14 mouse cellular contexts compared by ENCODE assay signal in the genomic region with DNA sequence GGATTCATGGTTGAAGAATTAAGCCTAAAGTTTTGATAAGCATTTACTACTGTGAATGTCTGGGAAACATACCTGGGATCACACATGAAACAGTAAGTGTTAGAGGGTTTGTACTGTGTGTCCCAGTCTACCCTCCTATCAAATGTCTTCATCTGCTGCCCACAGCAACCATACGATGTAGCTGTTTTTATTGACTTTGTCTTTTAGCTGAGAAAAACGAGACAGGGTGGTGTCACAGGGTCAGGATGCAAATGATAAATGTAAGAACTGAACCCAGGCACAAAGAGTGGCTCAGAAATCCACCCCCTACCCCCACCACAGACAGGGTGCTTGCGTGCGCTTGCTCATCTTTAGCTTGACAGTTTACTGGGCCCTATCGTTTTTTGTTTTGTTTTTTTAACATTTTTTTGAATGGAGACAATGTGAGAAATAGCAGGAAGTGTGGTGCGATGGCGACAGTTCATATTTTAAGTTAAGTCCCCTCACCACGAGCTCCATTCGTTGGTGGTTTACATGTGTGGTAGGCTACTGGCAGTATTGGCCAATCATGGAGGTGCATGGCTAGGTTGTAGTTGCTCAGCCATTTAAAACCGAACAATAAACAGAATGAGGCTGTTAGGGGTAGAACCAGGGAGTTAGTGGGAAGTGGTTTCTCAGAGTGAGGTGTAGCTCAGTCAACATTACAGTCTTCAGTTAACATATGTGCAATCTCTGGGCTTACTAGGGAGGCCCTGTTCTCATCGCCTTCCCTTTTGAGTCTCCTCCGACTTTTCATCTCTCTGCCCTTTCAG.
DNase-seq lines count a peak whose midpoint lies in the region; ATAC-seq and TF ChIP-seq lines count a peak whose summit lies in the region.
"Had no signal": no experiment of that assay in that cellular context is flagged by ENCODE, and none has a peak within 500 bp of the region (broad histone marks: within the 10 kb centered on the region; RNA-seq: fewer than 3 reads in every experiment).

No protein-coding gene starts in this region.

- intact Hi-C loops in gastrocnemius, postnatal 36 days (cut with DNase I) = no loop called here

- peak overlapping the region; percentile 39 for H3K4me2 ChIP-seq in liver, embryonic 14.5 days (ENCODE audit: low read depth)
- no peak overlapping the region for H3K4me2 ChIP-seq in neural tube, embryonic 15.5 days
- H3K4me2 ChIP-seq: lung, embryonic 15.5 days; midbrain, embryonic 11.5 days; stomach, embryonic 15.5 days had no signal

- H3K36me3 ChIP-seq in MEL (ENCODE audit: control insufficient read depth in 1 of 2, insufficient read depth in 2 of 2, low read length in 2 of 2) = peaks cover 7 to 81% of the 10 kb centered on the region in 2 experiments
- H3K36me3 ChIP-seq in liver, embryonic 14.5 days (replicated peaks; ENCODE audit: control insufficient read depth, insufficient read depth, low read depth) = no peaks in the 10 kb centered on the region
- H3K36me3 ChIP-seq in neural tube, embryonic 15.5 days = no peaks in the 10 kb centered on the region
- H3K36me3 ChIP-seq: lung, embryonic 15.5 days; stomach, embryonic 15.5 days had no signal

- TF ChIP-seq EP300 in MEL (IDR thresholded peaks at IDR 0.05; ENCODE audit: low read depth in 1 of 2, low read length in 2 of 2) = no peak; a peak in 2 of 4 replicates
- no peak for TF ChIP-seq EP300 in liver, embryonic 14.5 days (IDR thresholded peaks at IDR 0.05; ENCODE audit: low read depth)

- no peak for TF ChIP-seq RAD21 in MEL (IDR thresholded peaks at IDR 0.05; ENCODE audit: low read depth, low read length)

- H3K9ac ChIP-seq in MEL (ENCODE audit: control insufficient read depth, low read depth, low read length, poor library complexity, severe bottlenecking) = no peak overlapping the region
- peak overlapping the region; percentile 34; the same call in 1 of the 2 replicates for H3K9ac ChIP-seq in liver, embryonic 14.5 days (replicated peaks)
- no peak overlapping the region for H3K9ac ChIP-seq in neural tube, embryonic 15.5 days (replicated peaks)
- H3K9ac ChIP-seq: lung, embryonic 15.5 days; stomach, embryonic 15.5 days had no signal

- H3K27me3 ChIP-seq in MEL (ENCODE audit: control insufficient read depth in 1 of 2, insufficient read depth in 2 of 2, low read length in 2 of 2) = no peaks in the 10 kb centered on the region
- H3K27me3 ChIP-seq in liver, embryonic 14.5 days (ENCODE audit: control insufficient read depth, insufficient read depth, low read length) = no peaks in the 10 kb centered on the region
- H3K27me3 ChIP-seq in neural tube, embryonic 15.5 days (replicated peaks) = no peaks in the 10 kb centered on the region
- H3K27me3 ChIP-seq: lung, embryonic 15.5 days; stomach, embryonic 15.5 days had no signal

- peaks cover 53% of the 10 kb centered on the region for H3K79me2 ChIP-seq in MEL (ENCODE audit: control insufficient read depth, insufficient read depth, low read length, poor library complexity)

- peak overlapping the region; percentile 52 for H3K27ac ChIP-seq in MEL (ENCODE audit: control insufficient read depth, low read depth, low read length)
- peak overlapping the region; percentile 62 for H3K27ac ChIP-seq in liver, embryonic 14.5 days
- H3K27ac ChIP-seq in neural tube, embryonic 15.5 days (replicated peaks) = no peak overlapping the region
- H3K27ac ChIP-seq: lung, embryonic 15.5 days; stomach, embryonic 15.5 days had no signal

- no peaks in the 10 kb centered on the region for H3K9me3 ChIP-seq in MEL (replicated peaks; ENCODE audit: insufficient read depth, low read length)
- no peaks in the 10 kb centered on the region for H3K9me3 ChIP-seq in liver, embryonic 14.5 days (ENCODE audit: control insufficient read depth, low read length)
- H3K9me3 ChIP-seq in neural tube, embryonic 15.5 days (replicated peaks) = no peaks in the 10 kb centered on the region
- H3K9me3 ChIP-seq: lung, embryonic 15.5 days; stomach, embryonic 15.5 days had no signal

- peak; percentile 36 for ATAC-seq in liver, embryonic 14.5 days (ENCODE audit: insufficient read depth)
- ATAC-seq in neural tube, embryonic 15.5 days (ENCODE audit: low FRiP score) = no peak
- ATAC-seq: inflammation-experienced regulatory T-cells, adult 6 months had no signal

- TF ChIP-seq CTCF in MEL (IDR thresholded peaks at IDR 0.05 in 2 of 3, conservative IDR thresholded peaks at IDR 0.05 in 1 of 3; ENCODE audit: control insufficient read depth in 1 of 3, insufficient read depth in 1 of 3, low read depth in 2 of 3, low read length in 3 of 3, poor library complexity in 1 of 3, severe bottlenecking in 1 of 3) = no peak
- TF ChIP-seq CTCF in liver, embryonic 14.5 days (IDR thresholded peaks at IDR 0.05; ENCODE audit: low read depth) = no peak

- WGBS in liver, embryonic 14.5 days (ENCODE audit: insufficient replicate concordance) = 26% methylated on average over 12 of the region's 12 CpGs
- 81% methylated on average over 12 of the region's 12 CpGs for WGBS in neural tube, embryonic 15.5 days

- H3K4me3 ChIP-seq in MEL (ENCODE audit: control insufficient read depth in 1 of 2, insufficient read depth in 1 of 2, low read depth in 2 of 2, low read length in 2 of 2) = no peak overlapping the region
- no peak overlapping the region for H3K4me3 ChIP-seq in liver, embryonic 14.5 days (ENCODE audit: insufficient read depth in 1 of 2, low read depth in 2 of 2, low read length in 2 of 2)
- H3K4me3 ChIP-seq in neural tube, embryonic 15.5 days (replicated peaks) = no peak overlapping the region
- H3K4me3 ChIP-seq: lung, embryonic 15.5 days; stomach, embryonic 15.5 days had no signal

- peak; percentile 32 for DNase-seq in CD4-positive, CD25-positive, alpha-beta regulatory T cell, adult 2 months (ENCODE audit: low read depth, low spot score)
- peak; percentile 28 for DNase-seq in MEL (ENCODE audit: low read depth, low spot score)
- DNase-seq in liver, embryonic 14.5 days (ENCODE audit: low read depth in 3 of 3, low spot score in 3 of 3) = no peak
- peak; percentile 52 to 69 for DNase-seq in natural killer cell, adult 2 months (ENCODE audit: low spot score in 2 of 2)
- DNase-seq in gastrocnemius, postnatal 36 days = no peak
- DNase-seq in testis, postnatal 10 days (ENCODE audit: low spot score) = no peak
- DNase-seq: adrenal gland, adult 8-10 months; cerebellum, postnatal 25 days; heart, adult 18-20 months had no signal

- H3K4me1 ChIP-seq in MEL (ENCODE audit: control insufficient read depth in 1 of 2, insufficient read depth in 2 of 2, low read length in 2 of 2) = peaks cover 53 to 57% of the 10 kb centered on the region in 2 experiments
- peaks cover 79 to 85% of the 10 kb centered on the region in 2 experiments for H3K4me1 ChIP-seq in liver, embryonic 14.5 days (replicated peaks; ENCODE audit: control insufficient read depth in 2 of 2, insufficient read depth in 2 of 2, low read length in 1 of 2)
- peaks cover 12% of the 10 kb centered on the region for H3K4me1 ChIP-seq in neural tube, embryonic 15.5 days

- TF ChIP-seq POLR2A in MEL (IDR thresholded peaks at IDR 0.05; ENCODE audit: control insufficient read depth in 1 of 2, insufficient read depth in 1 of 2, low read depth in 1 of 2, low read length in 2 of 2, poor library complexity in 1 of 2) = no peak

TF ChIP-seq in MEL, 35 proteins besides CTCF, POLR2A, EP300 and RAD21:
- no peak for TF ChIP-seq RCOR1 (IDR thresholded peaks at IDR 0.05; ENCODE audit: low read depth, low read length)
- TF ChIP-seq MYB (IDR thresholded peaks at IDR 0.05; ENCODE audit: low read depth, low read length) = no peak
- TF ChIP-seq KAT2A (conservative IDR thresholded peaks at IDR 0.05; ENCODE audit: low read depth, low read length) = no peak
- TF ChIP-seq ZMIZ1 (IDR thresholded peaks at IDR 0.05; ENCODE audit: low read depth, low read length) = no peak
- TF ChIP-seq E2F4 (IDR thresholded peaks at IDR 0.05; ENCODE audit: borderline replicate concordance, low read depth, low read length) = no peak
- no peak for TF ChIP-seq BHLHE40 (IDR thresholded peaks at IDR 0.05; ENCODE audit: borderline replicate concordance, low read depth, low read length)
- no peak for TF ChIP-seq MAX (IDR thresholded peaks at IDR 0.05; ENCODE audit: low read length)
- no peak for TF ChIP-seq SMC3 (IDR thresholded peaks at IDR 0.05; ENCODE audit: low read depth, low read length)
- TF ChIP-seq MAFK (IDR thresholded peaks at IDR 0.05; ENCODE audit: borderline replicate concordance, low read depth, low read length) = 0 out of 2 replicates have a peak, but pooled peaks have one; percentile 14

Comparison
In these comparisons a context has a peak if more than half of its experiments do, and no peak if none do; other contexts are left out.
1. DNase-seq: peak in CD4-positive, CD25-positive, alpha-beta regulatory T cell, adult 2 months (single experiment), MEL (single experiment) and natural killer cell, adult 2 months (2 of 2); none in liver, embryonic 14.5 days (0 of 3), gastrocnemius, postnatal 36 days (0 of 2) and testis, postnatal 10 days (single experiment).